Mouse (Mus musculus) CH12.LX (cell line): ENCODE measurements around the gene Pde6d. TPM values are rescaled to one million over a fixed set of nuclear protein-coding genes. Genes with fewer than 3 reads are reported as not detected.

ENCODE experiments used
- DNase-seq: peaks from one replicate; pipeline ENCODE4 v3.0.0-alpha.2; 2013; ENCODE audit errors: extremely low read depth
- H3K27ac ChIP-seq: 2 replicates; pipeline ENCODE4 v1.5.1; 2012; ENCODE audit warnings: low read depth, mild to moderate bottlenecking, control low read depth, moderate library complexity; ENCODE audit not compliant: insufficient read depth
- H3K27me3 ChIP-seq: replicated peaks from 2 replicates; pipeline ENCODE3; 2012; ENCODE audit warnings: inconsistent platforms
- H3K36me3 ChIP-seq, 2 experiments: replicated peaks in 1 of 2; 2 replicates each; pipeline versions ENCODE3 to v1.6.1; 2012; ENCODE audit warnings: inconsistent platforms in 1 of 2, low read length in 1 of 2, mild to moderate bottlenecking in 1 of 2, mixed read lengths in 1 of 2, moderate library complexity in 1 of 2; ENCODE audit not compliant: control insufficient read depth in 1 of 2, insufficient read depth in 1 of 2
- H3K4me1 ChIP-seq, 2 experiments: 2 replicates each; pipeline ENCODE4 v1.6.1; 2012; ENCODE audit warnings: inconsistent platforms in 1 of 2, moderate library complexity in 1 of 2; ENCODE audit not compliant: insufficient read depth in 2 of 2, control insufficient read depth in 1 of 2
- H3K4me2 ChIP-seq: 2 replicates; pipeline ENCODE4 v1.6.1; 2012; ENCODE audit warnings: low read depth, mild to moderate bottlenecking, control low read depth; ENCODE audit not compliant: poor library complexity, insufficient read depth, severe bottlenecking
- H3K4me3 ChIP-seq, 3 experiments: fragments of 150-350 bp in 1 of 3; sonication (generic) in 1 of 3; replicated peaks in 1 of 3; 2 replicates each; pipeline versions ENCODE3 to v1.5.1; 2011 to 2012; ENCODE audit warnings: low read depth in 2 of 3, low read length in 2 of 3, mild to moderate bottlenecking in 2 of 3, moderate library complexity in 2 of 3, control low read depth in 1 of 3, improper control_type of control experiment in 1 of 3, inconsistent platforms in 1 of 3, mixed read lengths in 1 of 3; ENCODE audit not compliant: poor library complexity in 1 of 3
- H3K79me2 ChIP-seq: replicated peaks from 2 replicates; pipeline ENCODE4 v1.6.1; 2012; ENCODE audit warnings: mild to moderate bottlenecking, moderate library complexity; ENCODE audit not compliant: control insufficient read depth, poor library complexity, insufficient read depth, severe bottlenecking; ENCODE audit errors: extremely low read depth
- H3K9ac ChIP-seq: 2 replicates; pipeline ENCODE4 v1.6.1; 2012; ENCODE audit warnings: low read depth, mild to moderate bottlenecking, control low read depth, moderate library complexity; ENCODE audit not compliant: insufficient read depth
- H3K9me3 ChIP-seq: replicated peaks from 2 replicates; pipeline ENCODE3; 2012; ENCODE audit warnings: low read length, inconsistent platforms, mixed read lengths
- BHLHE40 ChIP-seq: IDR thresholded peaks from 2 replicates; pipeline ENCODE4 v1.6.1; 2011; ENCODE audit warnings: mild to moderate bottlenecking, low read depth, low read length, improper control_type of control experiment
- CHD1 ChIP-seq: IDR thresholded peaks from 2 replicates; pipeline ENCODE4 v1.6.1; 2012; ENCODE audit warnings: low read depth, low read length, improper control_type of control experiment, inconsistent platforms
- CHD2 ChIP-seq: IDR thresholded peaks from 2 replicates; pipeline ENCODE4 v1.6.1; 2011; ENCODE audit warnings: low read length, improper control_type of control experiment
- ELF1 ChIP-seq: IDR thresholded peaks from 2 replicates; pipeline ENCODE4 v1.6.1; 2014; ENCODE audit warnings: low read depth, mild to moderate bottlenecking, inconsistent platforms, low read length, improper control_type of control experiment
- EP300 ChIP-seq: IDR thresholded peaks from 2 replicates; pipeline ENCODE4 v1.6.1; 2011; ENCODE audit warnings: low read length, improper control_type of control experiment
- GABPA ChIP-seq: IDR thresholded peaks from 2 replicates; pipeline ENCODE4 v1.6.1; 2012; ENCODE audit warnings: low read depth, low read length, improper control_type of control experiment, inconsistent platforms; ENCODE audit not compliant: insufficient replicate concordance
- IRF4 ChIP-seq: IDR thresholded peaks from 2 replicates; pipeline ENCODE4 v1.6.1; 2014; ENCODE audit warnings: low read depth, mild to moderate bottlenecking, inconsistent platforms, low read length, improper control_type of control experiment
- JUN ChIP-seq: IDR thresholded peaks from 2 replicates; pipeline ENCODE4 v1.6.1; 2011; ENCODE audit warnings: low read depth, mild to moderate bottlenecking, low read length, improper control_type of control experiment, moderate library complexity; ENCODE audit not compliant: insufficient read depth
- JUND ChIP-seq: conservative IDR thresholded peaks from 2 replicates; pipeline ENCODE4 v1.6.1; 2011; ENCODE audit warnings: low read depth, low read length, improper control_type of control experiment
- MAZ ChIP-seq: IDR thresholded peaks from 2 replicates; pipeline ENCODE4 v1.6.1; 2012; ENCODE audit warnings: low read depth, mild to moderate bottlenecking, inconsistent platforms, low read length, improper control_type of control experiment, moderate library complexity
- MEF2A ChIP-seq: IDR thresholded peaks from 2 replicates; pipeline ENCODE4 v1.6.1; 2014; ENCODE audit warnings: low read depth, mild to moderate bottlenecking, inconsistent platforms, low read length, improper control_type of control experiment, borderline replicate concordance
- MXI1 ChIP-seq: IDR thresholded peaks from 2 replicates; pipeline ENCODE4 v1.6.1; 2011; ENCODE audit warnings: mild to moderate bottlenecking, low read depth, low read length, improper control_type of control experiment
- MYC ChIP-seq: IDR thresholded peaks from 2 replicates; pipeline ENCODE4 v1.6.1; 2011; ENCODE audit warnings: low read depth, mild to moderate bottlenecking, improper control_type of control experiment, low read length
- NELFE ChIP-seq: IDR thresholded peaks from 2 replicates; pipeline ENCODE4 v1.6.1; 2011; ENCODE audit warnings: low read depth, low read length, improper control_type of control experiment
- PAX5 ChIP-seq: IDR thresholded peaks from 2 replicates; pipeline ENCODE4 v1.6.1; 2012; ENCODE audit warnings: low read length, inconsistent platforms, mixed read lengths
- RAD21 ChIP-seq: IDR thresholded peaks from 2 replicates; pipeline ENCODE4 v1.6.1; 2011; ENCODE audit warnings: low read depth, mild to moderate bottlenecking, low read length, improper control_type of control experiment, moderate library complexity
- SIN3A ChIP-seq: IDR thresholded peaks from 2 replicates; pipeline ENCODE4 v1.6.1; 2012; ENCODE audit warnings: low read length, improper control_type of control experiment, inconsistent platforms
- SMC3 ChIP-seq: IDR thresholded peaks from 2 replicates; pipeline ENCODE4 v1.6.1; 2011; ENCODE audit warnings: low read depth, low read length, improper control_type of control experiment
- UBTF ChIP-seq: IDR thresholded peaks from 2 replicates; pipeline ENCODE4 v1.6.1; 2012; ENCODE audit warnings: low read depth, mild to moderate bottlenecking, inconsistent platforms, low read length, improper control_type of control experiment, moderate library complexity
- USF1 ChIP-seq: IDR thresholded peaks from 2 replicates; pipeline ENCODE4 v1.6.1; 2014; ENCODE audit warnings: low read depth, mild to moderate bottlenecking, inconsistent platforms, low read length, improper control_type of control experiment
- USF2 ChIP-seq: conservative IDR thresholded peaks from 2 replicates; pipeline ENCODE4 v1.6.1; 2011; ENCODE audit warnings: low read depth, low read length, improper control_type of control experiment
- ZMIZ1 ChIP-seq: IDR thresholded peaks from 2 replicates; pipeline ENCODE4 v1.6.1; 2012; ENCODE audit warnings: low read depth, mild to moderate bottlenecking, inconsistent platforms, low read length, improper control_type of control experiment
- ZNF384 ChIP-seq: IDR thresholded peaks from 2 replicates; pipeline ENCODE4 v1.6.1; 2012; ENCODE audit warnings: low read depth, low read length, improper control_type of control experiment, inconsistent platforms
- dilution Hi-C: fragments of 300-500 bp; cut with MboI; formaldehyde crosslinking; loops from 2 replicates; pipeline ENCODE4 v1.14.3; 2020; ENCODE audit warnings: low sequenced_read_pairs; ENCODE audit not compliant: extremely low pct_unique_long_range_greater_than_20kb, extremely low pct_ligation_motif_present
- in situ Hi-C: fragments of 300-500 bp; cut with MboI; formaldehyde crosslinking; loops from 3 replicates; pipeline ENCODE4 v1.14.3; 2019; ENCODE audit warnings: low sequenced_read_pairs, low pct_ligation_motif_present, low pct_unique_long_range_greater_than_20kb, mixed read lengths
- polyA plus RNA-seq: library from polyadenylated mRNA; unstranded; fragments of >175 nt; gene quantifications from 2 replicates; pipeline ENCODE4 v1.2.1, GENCODE M21; 2012; ENCODE audit warnings: low read depth; ENCODE audit not compliant: insufficient read length
- total RNA-seq, 2 experiments: library from RNA; depleted of rRNA; stranded (reverse); fragments of 300-350 nt in 1 of 2; fragments of >200 nt in 1 of 2; gene quantifications; 2 replicates each; pipeline ENCODE4 v1.2.3; 2012 to 2014

Pde6d gene
- total and polyA plus RNA-seq, 3 experiments = 7.1 to 23.2 (median 20.8) TPM

DNA sequence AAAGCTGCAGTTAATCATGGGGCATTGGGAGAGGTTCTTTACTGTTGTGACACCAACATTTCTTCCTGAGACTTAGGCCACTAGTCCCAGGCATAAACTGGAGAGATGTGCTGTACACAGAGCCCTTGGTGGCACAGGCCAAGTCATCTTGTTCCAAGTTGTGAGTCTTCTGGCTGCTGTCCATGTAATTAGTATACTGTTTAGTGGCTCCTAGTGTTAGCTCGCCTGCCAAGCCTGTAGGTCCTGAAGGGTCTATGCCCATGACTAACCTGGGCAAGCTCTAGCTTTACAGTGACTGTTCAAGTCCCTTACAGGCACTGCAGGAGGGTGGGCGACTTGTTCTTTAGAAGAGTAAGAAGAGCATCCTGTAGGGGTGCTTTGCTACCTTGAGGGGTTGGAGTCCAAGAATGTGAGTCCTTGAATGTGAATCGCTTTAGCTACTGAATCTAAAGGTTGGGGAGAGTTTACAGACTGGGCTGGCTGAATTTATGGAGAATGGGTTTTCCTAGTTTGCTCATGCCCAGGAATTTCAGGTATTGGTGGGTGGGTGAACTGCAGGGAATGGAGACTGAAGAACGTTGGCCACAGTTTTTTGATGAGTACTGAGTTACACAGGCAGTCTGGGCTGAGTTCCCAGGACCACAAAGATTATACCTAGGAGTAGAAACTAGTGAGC, 51.4 kb downstream of the Pde6d start:
- dilution Hi-C loops (no loop called here), in situ Hi-C loops (loop anchor here (5.0 kb wide), 1 partner anchor 89 kb away; no protein-coding TSS in a partner anchor)
- Histone ChIP-seq H3K36me3 (peaks cover 19 to 38% of the 10 kb centered on the region in 2 experiments), H3K4me3 (no peak overlapping the region), H3K27me3 (no peaks in the 10 kb centered on the region), H3K27ac (0 out of 2 replicates have a peak overlapping the region, but pooled peaks have one; percentile 16), H3K4me1 (peaks cover 3 to 30% of the 10 kb centered on the region in 2 experiments), H3K79me2 (peaks cover 46% of the 10 kb centered on the region), H3K9me3 (no peaks in the 10 kb centered on the region), H3K4me2 (peak overlapping the region; percentile 42; the same call in 1 of the 2 replicates), H3K9ac (no peak overlapping the region)
- DNase-seq = no peak
- no peak for TF ChIP-seq IRF4
- peak; percentile 2; the same call in 1 of the 2 replicates for TF ChIP-seq ZMIZ1

DNA sequence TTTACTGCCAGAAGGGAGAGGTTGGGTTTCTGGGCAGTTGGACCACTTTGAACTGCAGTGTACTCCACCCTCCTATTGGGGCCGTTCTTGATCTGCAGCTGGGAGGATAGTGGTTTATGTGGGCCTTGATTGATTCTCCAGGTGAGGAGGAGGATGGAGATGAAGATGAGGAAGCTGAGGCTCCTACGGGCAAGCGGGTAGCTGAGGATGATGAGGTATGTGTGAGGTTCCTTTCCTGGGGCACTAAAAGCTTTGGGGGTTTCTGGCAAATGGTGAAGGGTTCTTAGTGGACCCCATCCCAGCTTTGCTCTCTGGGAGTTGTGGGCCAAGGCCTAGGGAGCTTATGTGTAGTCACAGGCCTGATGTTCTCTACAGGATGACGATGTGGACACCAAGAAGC, 52.8 kb downstream of the Pde6d start:
- Histone ChIP-seq H3K27me3 (no peaks in the 10 kb centered on the region), H3K4me3 (peak overlapping the region; percentile 59 to 95 (median 91)), H3K9me3 (no peaks in the 10 kb centered on the region), H3K4me1 (peaks cover 6 to 41% of the 10 kb centered on the region in 2 experiments), H3K27ac (peak overlapping the region; percentile 30; the same call in 1 of the 2 replicates), H3K79me2 (peaks cover 46% of the 10 kb centered on the region), H3K9ac (peak overlapping the region; percentile 98), H3K36me3 (peaks cover 19 to 38% of the 10 kb centered on the region in 2 experiments), H3K4me2 (peak overlapping the region; percentile 95)
- no peak for TF ChIP-seq GABPA
- TF ChIP-seq EP300 = no peak
- TF ChIP-seq MEF2A = no peak
- TF ChIP-seq CHD2 = no peak
- TF ChIP-seq MAZ = no peak
- TF ChIP-seq BHLHE40 = no peak
- TF ChIP-seq USF1 = no peak
- dilution Hi-C loops (no loop called here), in situ Hi-C loops (no loop called here)
- DNase-seq = no peak

GRCm38 (mm10) chr1:86528571-86529180, 53.8 kb downstream of the Pde6d start:
- Histone ChIP-seq H3K27ac (peak overlapping the region; percentile 79), H3K79me2 (peaks cover 46% of the 10 kb centered on the region), H3K4me1 (peaks cover 6 to 50% of the 10 kb centered on the region in 2 experiments), H3K4me2 (peak overlapping the region; percentile 95), H3K4me3 (peak overlapping the region; percentile 59 to 95 (median 91)), H3K9ac (peak overlapping the region; percentile 98), H3K27me3 (no peaks in the 10 kb centered on the region), H3K36me3 (peaks cover 19 to 37% of the 10 kb centered on the region in 2 experiments), H3K9me3 (no peaks in the 10 kb centered on the region)
- in situ Hi-C loops (no loop called here), dilution Hi-C loops (no loop called here)
- no peak for DNase-seq
- TF ChIP-seq NELFE (no peak), MXI1 (no peak), MYC (no peak), GABPA (no peak), CHD1 (peak; percentile 76; the same call in 1 of the 2 replicates), BHLHE40 (no peak), ZNF384 (no peak), RAD21 (peak; percentile 22), UBTF (no peak), PAX5 (no peak), JUND (no peak), ELF1 (no peak), JUN (no peak), SIN3A (no peak), CHD2 (no peak), SMC3 (peak; percentile 33; the same call in 1 of the 2 replicates), USF2 (no peak), MAZ (no peak)
